ENCODE assay signal across 8 mouse cellular contexts in genomic region chr7:84355619-84356570, GRCm38 (mm10). TPM values are rescaled to one million over a fixed set of nuclear protein-coding genes. Genes with fewer than 3 reads are reported as not detected.
DNase-seq lines count a peak whose midpoint lies in the region; ATAC-seq and TF ChIP-seq lines count a peak whose summit lies in the region.

No protein-coding gene starts in this region.

- no peak overlapping the region for H3K27ac ChIP-seq in cortical plate, adult 2 months (ENCODE audit: insufficient read depth, low read length)
- H3K27ac ChIP-seq in hindbrain, embryonic 11.5 days (ENCODE audit: low read depth, low read length) = no peak overlapping the region
- peak overlapping the region; percentile 69; the same call in 1 of the 2 replicates for H3K27ac ChIP-seq in layer of hippocampus, adult 2 months

- intact Hi-C loops in gastrocnemius, postnatal 36 days (cut with DNase I) = loop anchor here (2.0 to 5.0 kb wide), 3 partner anchors 84 to 439 kb away; partner anchors contain the start of gene Cemip

- TF ChIP-seq POLR2A in cortical plate, adult 2 months (IDR thresholded peaks at IDR 0.05; ENCODE audit: extremely low read depth, insufficient read depth, low read length) = no peak

- H3K9me3 ChIP-seq in hindbrain, embryonic 11.5 days (ENCODE audit: control insufficient read depth, low read length) = no peaks in the 10 kb centered on the region

- peaks cover 4% of the 10 kb centered on the region; the same call in 1 of the 2 replicates for H3K4me1 ChIP-seq in cortical plate, adult 2 months (ENCODE audit: control insufficient read depth, insufficient read depth, low read length)
- no peaks in the 10 kb centered on the region for H3K4me1 ChIP-seq in hindbrain, embryonic 11.5 days (replicated peaks; ENCODE audit: control insufficient read depth, insufficient read depth, low read length)

- no peaks in the 10 kb centered on the region for H3K27me3 ChIP-seq in hindbrain, embryonic 11.5 days (ENCODE audit: control insufficient read depth, insufficient read depth, low read length)

- H3K9ac ChIP-seq in hindbrain, embryonic 11.5 days (ENCODE audit: low read depth, low read length) = no peak overlapping the region

- WGBS in hindbrain, embryonic 11.5 days = 77% methylated on average over 10 of the region's 10 CpGs

- no peak overlapping the region for H3K4me2 ChIP-seq in hindbrain, embryonic 11.5 days (replicated peaks; ENCODE audit: low read depth, low read length)

- H3K4me3 ChIP-seq in cortical plate, adult 2 months (ENCODE audit: insufficient read depth, low read length) = no peak overlapping the region
- no peak overlapping the region for H3K4me3 ChIP-seq in hindbrain, embryonic 11.5 days (ENCODE audit: low read depth, low read length)
- no peak overlapping the region for H3K4me3 ChIP-seq in layer of hippocampus, adult 2 months

- peak; percentile 27; the same call in 1 of the 2 replicates for ATAC-seq in hindbrain, embryonic 11.5 days (ENCODE audit: low FRiP score)

- peak; percentile 12 for DNase-seq in gastrocnemius, adult 18-20 months (ENCODE audit: low spot score)
- no peak for DNase-seq in gastrocnemius, postnatal 36 days
- peak; percentile 41 to 85 for DNase-seq in adrenal gland, adult (ENCODE audit: inconsistent age in 2 of 2, low spot score in 1 of 2)
- DNase-seq in hindbrain, embryonic 11.5 days (ENCODE audit: low spot score) = peak; percentile 54
- DNase-seq in layer of hippocampus, adult 2 months (ENCODE audit: low spot score in 2 of 2) = peak in 1 of 2 experiments; percentile 75
- peak; percentile 69 for DNase-seq in lung, postnatal 14 days
- DNase-seq in right cerebral cortex, adult 2 months (ENCODE audit: low spot score in 2 of 2) = peak; percentile 67 to 75

- 0 out of 2 replicates have a peak, but pooled peaks cover 2% of the 10 kb centered on the region for H3K36me3 ChIP-seq in hindbrain, embryonic 11.5 days (ENCODE audit: control insufficient read depth, insufficient read depth, low read length)

- TF ChIP-seq CTCF in cortical plate, adult 2 months (IDR thresholded peaks at IDR 0.05; ENCODE audit: extremely low read depth, insufficient read depth, low read length) = peak; percentile 76
- peak; percentile 82 for TF ChIP-seq CTCF in layer of hippocampus, adult 2 months (conservative IDR thresholded peaks at IDR 0.05)

RNA-seq across cellular contexts. Expression of gene Arnt2, which starts 54.1 kb away (rescaled TPM):
- 1 to 10 TPM in 1 of 2 experiments, under 1 TPM in 1; 0.48 to 1.2 TPM for total RNA-seq in gastrocnemius, adult 18-20 months (2021)
- 1 to 10 TPM in 1 of 2 experiments, under 1 TPM in 1; 0.59 to 1.6 TPM for total RNA-seq in gastrocnemius, postnatal 36 days (2021)
- polyA plus RNA-seq in cortical plate, adult 2 months (2012; rRNA removed) = 172 and 190 TPM in 2 replicates
- 32.8 and 39.5 TPM in 2 replicates for polyA plus RNA-seq in hindbrain, embryonic 11.5 days (2014; fragmentation: Nextera tagmentation; extraction: Ambion mirVana)
- 100 to 1,000 TPM; 146 to 163 TPM for total RNA-seq in layer of hippocampus, adult 2 months (2021)

Comparison
In these comparisons a context has a peak if more than half of its experiments do, and no peak if none do; other contexts are left out.
1. DNase-seq: peak in gastrocnemius, adult 18-20 months (single experiment), adrenal gland, adult (2 of 2), hindbrain, embryonic 11.5 days (single experiment), lung, postnatal 14 days (single experiment) and right cerebral cortex, adult 2 months (2 of 2); none in gastrocnemius, postnatal 36 days (0 of 2).
2. RNA of gene Arnt2, which starts 54.1 kb away (total RNA-seq): 146 to 163 TPM in layer of hippocampus, adult 2 months; 0.59 to 1.6 TPM in gastrocnemius, postnatal 36 days and 0.48 to 1.2 TPM in gastrocnemius, adult 18-20 months; every median in the first group is over 10 times any median in the second.